Mouse (Mus musculus) ES-Bruce4 (cell line): ENCODE measurements around the gene Hist1h4k.
"Not testable (repeated sequence)": the region's sequence is repeated elsewhere in the genome, so short reads cannot be mapped to it uniquely, and the experiment has no call there.

ENCODE experiments used
- CTCF ChIP-seq: IDR thresholded peaks from one replicate; pipeline ENCODE4 v1.8.1; 2011; ENCODE audit warnings: low read depth, low read length
- POLR2A ChIP-seq: IDR thresholded peaks from one replicate; pipeline ENCODE4 v1.8.1; 2011; ENCODE audit warnings: low read length; ENCODE audit not compliant: insufficient read depth

DNA sequence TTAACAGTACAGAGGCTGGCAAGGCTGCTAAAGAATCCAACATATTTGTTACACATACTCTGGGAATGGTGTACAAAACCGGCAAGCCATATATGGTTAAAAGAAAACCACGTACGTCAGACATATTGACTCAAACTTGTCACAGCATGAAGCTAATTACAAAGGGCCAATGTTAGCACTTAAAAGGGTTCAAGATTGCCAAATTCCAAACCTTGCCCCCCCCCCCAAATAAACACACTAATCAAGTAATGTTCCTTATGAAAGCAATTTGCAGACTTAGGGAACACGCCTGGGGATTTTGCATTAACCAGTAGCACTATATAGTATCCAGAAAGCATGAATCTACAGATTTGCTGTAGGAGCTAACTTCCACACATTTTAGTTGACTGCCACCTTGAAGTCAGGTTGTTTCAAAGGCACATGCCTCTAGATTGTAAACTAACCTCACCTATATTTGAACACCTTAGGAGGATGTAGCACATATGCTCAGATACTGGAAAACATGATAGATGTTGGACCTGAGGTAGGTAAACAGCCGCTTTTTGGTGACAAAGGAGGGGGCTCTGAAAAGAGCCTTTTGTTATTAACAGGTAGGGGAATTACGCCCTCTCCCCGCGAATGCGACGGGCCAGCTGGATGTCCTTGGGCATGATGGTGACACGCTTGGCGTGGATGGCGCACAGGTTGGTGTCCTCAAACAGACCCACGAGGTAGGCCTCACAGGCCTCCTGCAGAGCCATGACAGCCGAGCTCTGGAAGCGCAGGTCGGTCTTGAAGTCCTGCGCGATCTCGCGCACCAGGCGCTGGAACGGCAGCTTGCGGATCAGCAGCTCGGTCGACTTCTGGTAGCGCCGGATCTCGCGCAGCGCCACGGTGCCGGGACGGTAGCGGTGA is 32.3 kb upstream of the Hist1h4k start:
- TF ChIP-seq CTCF = not testable (repeated sequence)
- peak; percentile 84 for TF ChIP-seq POLR2A
